Mouse (Mus musculus): ENCODE measurements at regions not wholly inside any gene's neighbourhood (a gene's known extent, or its start where the extent isn't known, plus 50 kb on each side); places are given as distances from the start of the nearest gene placed in this dataset.

- no peak for DNase-seq (ENCODE audit: low read depth, low spot score)
Measured at GRCm38 (mm10) chr13:107187258-107187878, 165.4 kb upstream of the Kif2a start.

DNA sequence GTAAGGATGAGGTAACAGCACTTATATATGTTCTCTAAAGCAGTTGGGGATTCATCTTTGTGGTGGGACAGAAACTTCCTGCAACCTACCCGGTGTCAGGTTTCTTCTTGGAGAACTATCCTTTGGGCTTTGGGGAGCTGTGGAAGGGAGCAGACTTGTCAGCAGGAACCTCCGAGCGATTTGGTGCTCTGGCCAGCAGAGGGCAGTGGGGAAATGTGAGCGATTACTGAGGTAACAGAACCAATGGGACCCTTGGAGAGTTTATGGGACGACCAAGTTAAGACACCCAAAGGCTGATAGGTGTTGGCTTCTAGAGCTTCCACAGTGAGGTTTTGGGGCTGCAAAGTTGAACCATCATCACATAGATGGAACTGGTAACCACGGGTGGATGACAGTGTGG, 160.6 kb upstream of the Kif2a start:
- DNase-seq (ENCODE audit: low read depth, low spot score) = peak; percentile 76

DNA sequence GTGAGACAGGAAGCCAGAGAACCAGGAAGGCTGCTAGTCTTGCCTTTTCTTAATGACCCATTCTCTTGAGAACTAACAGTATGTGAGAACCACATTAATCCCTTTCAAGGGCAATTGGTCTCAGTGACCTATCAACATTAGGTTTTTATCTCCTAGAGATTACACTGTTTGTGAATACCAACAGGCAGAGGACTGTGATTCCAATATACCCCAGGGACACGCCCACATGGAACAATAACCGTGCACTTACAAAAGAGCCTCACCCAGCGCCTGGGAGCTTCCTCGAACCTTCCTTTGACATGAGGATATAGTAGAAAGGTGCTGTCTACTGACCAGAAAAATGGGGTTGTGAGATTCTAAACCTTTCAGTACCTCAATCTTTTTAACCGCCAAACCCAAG, 157.6 kb upstream of the Kif2a start:
- DNase-seq (ENCODE audit: low read depth, low spot score) = peak; percentile 54

GRCm38 (mm10) chr13:107177595-107177994, 155.7 kb upstream of the Kif2a start:
- no peak for DNase-seq (ENCODE audit: low read depth, low spot score)

GRCm38 (mm10) chr13:107175891-107176290, 154.0 kb upstream of the Kif2a start:
- no peak for DNase-seq (ENCODE audit: low read depth, low spot score)

DNA sequence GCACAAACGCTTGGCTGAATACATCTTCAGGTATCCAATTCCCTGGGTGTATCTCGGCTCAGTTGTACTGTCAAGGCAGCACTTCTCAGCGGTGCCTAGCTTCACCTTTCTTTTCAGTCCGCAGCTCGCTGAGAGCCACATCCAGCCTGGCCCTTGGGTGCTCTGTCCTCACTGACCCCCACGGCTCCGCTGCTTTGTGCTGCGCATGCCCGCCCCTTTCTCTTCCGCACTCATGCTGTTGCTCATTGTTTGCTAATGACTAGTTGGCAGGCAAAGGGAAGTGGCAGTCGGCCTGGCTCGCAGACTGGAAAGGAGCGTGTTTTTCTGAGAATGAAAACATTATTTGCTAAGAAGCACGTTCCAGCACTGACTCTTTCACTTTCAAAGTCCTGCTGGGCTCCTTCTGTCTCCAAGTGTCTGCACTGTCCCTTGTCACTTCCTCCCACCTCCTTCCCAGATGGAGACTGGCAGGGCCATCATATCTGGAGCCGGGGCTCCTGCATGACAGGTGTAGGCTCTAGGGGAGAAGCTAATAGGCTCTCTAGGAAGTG, 146.7 kb upstream of the Kif2a start:
- peak; percentile 23 for DNase-seq (ENCODE audit: low read depth, low spot score)

GRCm38 (mm10) chr13:107167856-107168598, 146.1 kb upstream of the Kif2a start:
- DNase-seq (ENCODE audit: low read depth, low spot score) = no peak

GRCm38 (mm10) chr13:107151548-107151947, 129.6 kb upstream of the Kif2a start:
- DNase-seq (ENCODE audit: low read depth, low spot score) = no peak

DNA sequence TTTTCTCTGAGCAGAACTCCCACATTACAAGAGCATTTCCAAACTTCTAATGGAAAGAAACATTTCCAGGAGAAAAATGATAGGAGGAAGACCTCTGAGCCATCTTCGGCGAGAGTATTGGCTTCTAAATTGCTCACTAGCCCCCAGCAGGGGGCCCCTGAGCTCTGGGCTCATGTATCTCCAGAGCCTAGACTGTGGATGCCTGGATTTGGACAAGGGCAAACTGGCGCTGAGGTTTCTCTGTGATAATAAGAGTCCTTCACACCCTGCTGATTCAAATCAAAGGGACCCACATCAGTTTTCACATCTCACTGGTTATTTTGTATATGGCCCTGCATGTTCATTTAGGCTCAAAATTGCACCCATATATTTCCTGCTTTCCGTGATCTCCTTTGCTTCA, 119.3 kb upstream of the Kif2a start:
- DNase-seq (ENCODE audit: low read depth, low spot score) = no peak

DNA sequence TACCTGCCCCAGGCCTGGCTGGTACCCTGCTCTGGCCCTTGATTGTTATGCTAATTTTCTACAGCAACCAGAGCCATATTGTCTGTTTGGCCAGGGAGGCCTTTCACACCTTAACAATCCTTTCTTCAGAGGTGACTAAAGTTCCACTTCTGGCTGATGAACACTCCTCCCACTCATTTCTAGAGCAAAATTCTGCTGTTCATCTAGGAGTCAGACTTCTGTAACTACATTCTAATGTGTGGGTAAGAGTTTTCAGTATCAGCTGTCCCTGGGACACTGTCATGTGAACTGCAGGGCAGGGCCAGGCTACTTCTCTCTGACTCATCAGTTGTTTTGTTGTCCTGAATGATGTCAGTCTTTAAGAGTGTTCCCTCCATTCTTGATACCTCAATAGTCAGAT, 112.2 kb upstream of the Kif2a start:
- DNase-seq (ENCODE audit: low read depth, low spot score) = no peak

DNA sequence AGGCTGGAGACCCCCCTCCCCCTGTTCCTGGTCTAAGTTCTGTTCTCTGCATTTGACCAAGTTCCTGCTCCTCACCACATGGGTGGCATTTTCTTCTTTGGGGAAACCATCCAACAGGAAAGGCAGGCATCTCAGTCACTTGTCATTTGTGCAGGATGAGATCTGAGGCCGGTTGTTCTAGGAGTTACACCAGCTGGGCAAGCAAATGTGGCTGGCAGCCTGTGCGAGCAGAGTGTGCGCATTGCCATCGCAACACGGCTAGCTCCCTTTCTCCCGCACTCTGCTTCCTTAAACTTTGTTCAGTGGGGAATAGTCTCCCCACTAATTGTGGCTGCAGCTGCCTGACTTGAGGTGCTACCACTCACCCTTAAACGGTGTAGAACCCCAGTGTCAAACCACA, 104.7 kb upstream of the Kif2a start:
- DNase-seq (ENCODE audit: low read depth, low spot score) = no peak

GRCm38 (mm10) chr13:107124130-107124668, 102.3 kb upstream of the Kif2a start:
- no peak for DNase-seq (ENCODE audit: low read depth, low spot score)

DNA sequence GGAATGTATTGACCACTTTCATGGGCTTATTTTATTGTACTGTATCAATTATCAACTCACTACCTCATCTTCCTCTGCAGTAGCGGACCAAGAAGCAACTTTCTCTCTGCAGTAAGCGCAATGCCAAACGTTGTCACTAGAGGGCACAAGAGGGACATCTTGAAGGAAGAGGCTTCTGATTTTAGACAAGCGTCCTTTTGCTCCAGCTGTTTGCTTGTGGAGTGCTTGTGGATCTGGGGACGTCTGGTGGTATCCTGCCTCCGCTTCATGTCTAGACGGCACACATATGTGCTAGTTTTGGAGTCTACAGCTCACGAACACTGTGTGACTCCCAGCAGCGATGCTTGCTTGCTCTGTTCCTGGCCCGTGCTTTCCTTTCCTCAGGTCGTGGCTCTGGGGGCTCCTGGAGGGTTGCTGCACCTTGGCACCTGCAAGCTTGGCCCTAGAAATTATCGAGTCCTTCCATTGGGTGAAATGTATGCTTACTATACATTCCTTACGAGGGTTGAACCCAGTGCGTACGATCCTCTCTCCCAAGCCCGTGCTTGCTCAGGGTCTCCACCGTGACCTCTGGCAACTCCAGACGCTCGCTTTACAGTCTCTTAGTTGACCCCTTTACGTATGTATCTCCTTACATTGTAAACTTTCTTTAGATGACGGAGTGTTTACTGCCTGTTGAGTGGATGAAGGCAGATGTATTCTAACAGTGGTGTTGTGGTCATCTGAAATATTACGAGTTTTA, 92.2 kb upstream of the Kif2a start:
- DNase-seq (ENCODE audit: low read depth, low spot score) = peak; percentile 87

DNA sequence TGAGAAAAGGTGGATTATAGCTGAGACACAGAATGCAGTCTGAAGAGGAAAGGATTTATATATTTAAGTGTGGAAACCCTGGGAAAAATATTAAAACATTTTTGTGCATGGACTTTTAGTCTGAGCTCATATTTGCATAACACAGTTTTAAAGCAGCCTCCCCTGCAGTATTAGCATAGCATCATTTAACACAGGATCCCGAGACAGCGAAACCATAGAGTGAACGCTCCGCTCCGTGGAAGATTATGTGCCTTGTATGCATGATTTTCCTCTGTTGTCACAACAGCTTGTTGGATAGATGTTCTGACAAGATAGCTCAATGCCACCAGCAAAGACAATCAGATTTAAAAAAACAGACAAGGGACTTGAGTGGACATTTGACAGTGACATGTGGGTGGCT, 86.1 kb upstream of the Kif2a start:
- no peak for DNase-seq (ENCODE audit: low read depth, low spot score)

GRCm38 (mm10) chr13:107107572-107107971, 85.6 kb upstream of the Kif2a start:
- no peak for DNase-seq (ENCODE audit: low read depth, low spot score)

DNA sequence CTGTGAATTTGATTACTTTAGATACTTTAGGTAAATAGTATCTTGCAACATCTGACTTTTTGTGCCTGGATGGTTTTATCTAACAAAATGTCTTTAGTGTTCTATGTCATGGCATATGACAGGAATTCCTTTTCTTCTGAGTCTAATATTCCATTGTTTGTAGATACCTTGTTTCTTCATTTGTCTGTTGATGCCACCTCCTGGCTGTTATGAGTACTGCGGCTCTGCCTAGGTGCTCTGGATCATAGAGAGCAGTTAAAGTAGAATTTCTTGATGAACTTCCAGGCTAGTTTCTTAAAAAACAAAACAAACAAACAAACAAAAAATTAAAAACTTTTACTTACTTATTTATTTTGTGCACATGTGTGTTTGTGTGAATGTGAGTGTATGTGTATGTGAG, 83.6 kb upstream of the Kif2a start:
- peak; percentile 58 for DNase-seq (ENCODE audit: low read depth, low spot score)

- peak; percentile 90 for DNase-seq (ENCODE audit: low read depth, low spot score)
Measured at GRCm38 (mm10) chr13:107101598-107101997, 79.7 kb upstream of the Kif2a start.

DNA sequence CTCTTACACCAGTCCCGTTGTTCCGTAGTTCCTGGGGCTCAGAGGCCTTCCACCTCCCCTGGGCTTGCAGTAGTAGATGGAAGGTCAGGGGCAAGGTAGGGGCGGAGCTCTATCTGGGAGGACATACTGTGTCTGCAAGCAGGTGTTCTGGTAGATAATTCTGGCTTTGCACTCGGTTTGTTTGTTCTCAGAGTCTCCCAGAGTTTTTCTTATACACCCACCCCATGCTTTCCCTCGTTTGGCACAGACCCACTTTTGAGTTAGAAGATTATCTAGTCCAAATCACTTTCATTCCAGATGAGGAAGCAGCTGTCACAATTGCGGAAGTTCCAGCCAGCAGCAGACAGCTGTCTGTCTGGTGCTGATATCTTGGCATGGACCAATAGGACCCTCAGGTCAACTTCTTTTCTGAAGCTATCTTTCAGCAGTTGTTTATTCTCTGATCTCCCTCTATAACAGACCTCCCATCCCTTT, 79.0 kb upstream of the Kif2a start:
- no peak for DNase-seq (ENCODE audit: low read depth, low spot score)

DNA sequence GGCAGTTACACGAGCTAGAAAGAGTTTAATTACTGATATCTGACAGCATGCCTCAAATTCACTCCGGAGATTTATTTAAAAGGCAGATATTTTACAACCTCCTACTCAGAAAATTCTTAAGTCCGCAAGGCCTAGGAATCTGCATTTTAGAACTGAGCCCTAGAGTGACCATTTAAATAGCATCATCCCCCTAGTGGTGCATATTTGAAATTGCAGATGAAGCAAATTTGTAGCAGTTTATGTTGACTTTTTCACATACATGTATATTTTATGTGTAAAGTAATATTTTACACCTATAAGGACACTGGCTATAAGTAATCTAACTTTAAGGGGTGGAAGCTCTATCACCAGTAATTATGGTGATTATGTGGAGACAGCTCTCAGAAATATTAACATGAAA, 78.2 kb upstream of the Kif2a start:
- DNase-seq (ENCODE audit: low read depth, low spot score) = peak; percentile 30

DNA sequence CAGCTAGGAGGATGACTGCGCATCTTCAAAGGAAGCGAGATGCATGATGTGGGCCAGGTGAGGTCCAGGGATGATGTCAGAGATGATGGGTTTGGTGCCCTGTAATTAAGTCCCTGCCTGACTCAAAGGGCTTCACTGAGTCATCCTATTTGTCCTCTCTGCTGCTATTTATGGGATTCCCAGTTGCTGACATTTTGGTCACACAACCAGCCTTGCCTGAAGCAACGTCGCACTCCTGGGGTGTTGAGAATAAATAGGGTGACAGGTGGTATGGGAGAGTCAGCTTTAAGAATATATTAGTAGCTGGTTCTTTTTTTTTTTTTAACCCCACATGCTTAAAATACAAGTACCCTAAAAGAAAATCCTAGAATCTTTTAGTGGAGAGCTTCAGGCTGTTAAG, 75.1 kb upstream of the Kif2a start:
- no peak for DNase-seq (ENCODE audit: low read depth, low spot score)

DNA sequence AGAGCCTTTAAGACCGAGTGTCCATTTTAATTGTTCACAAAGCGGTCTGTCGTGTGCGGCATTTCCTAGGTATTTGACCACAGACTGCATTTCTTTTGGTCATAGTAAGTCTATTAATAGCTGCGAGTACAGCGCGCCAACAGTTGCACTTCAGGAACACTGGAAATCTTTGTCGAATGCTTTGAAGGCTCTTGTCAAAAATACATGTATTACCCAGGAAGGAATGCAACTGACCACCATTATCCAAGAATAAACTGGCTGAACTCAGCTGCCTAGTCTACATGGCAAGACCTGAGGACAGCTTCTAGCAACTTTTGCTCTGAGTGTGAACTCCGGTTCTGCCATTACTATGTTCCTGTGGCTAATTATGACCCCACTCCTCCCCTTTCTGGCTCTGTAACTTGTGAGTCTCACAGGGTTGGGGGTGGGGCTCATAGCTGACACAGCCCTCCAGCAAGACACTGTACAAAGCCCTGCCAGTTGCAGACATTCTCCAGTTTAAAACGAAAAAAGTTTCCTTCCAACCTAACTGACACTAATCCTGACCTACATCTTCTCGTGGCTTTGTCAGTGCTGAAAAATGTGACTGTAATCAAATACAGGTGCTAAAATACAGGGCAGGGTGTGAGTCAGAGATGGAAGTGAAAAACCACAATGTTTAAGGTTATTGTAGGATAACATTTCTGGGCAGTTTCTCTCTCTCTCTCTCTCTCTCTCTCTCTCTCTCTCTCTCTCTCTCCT, 73.2 kb upstream of the Kif2a start:
- no peak for DNase-seq (ENCODE audit: low read depth, low spot score)
